Mouse (Mus musculus) kidney, embryonic 14.5 days (tissue): Measurements from ENCODE around the gene Nolc1. TPM values are rescaled to one million over a fixed set of nuclear protein-coding genes. Genes with fewer than 3 reads are reported as not detected.

Experiments
- ATAC-seq: fragments of 200-750 bp; cut with Nextera tagmentation; 2 replicates; pipeline ENCODE4 v1.8.0; 2017; ENCODE audit warnings: moderate number of reproducible peaks, mild to moderate bottlenecking, moderate TSS enrichment, moderate library complexity; ENCODE audit not compliant: low FRiP score, low TSS enrichment
- H3K27ac ChIP-seq: fragments of 300-500 bp; sonication (generic); 2 replicates; pipeline ENCODE4 v1.5.1; 2014; ENCODE audit warnings: low read depth, mild to moderate bottlenecking, low read length, moderate library complexity, mixed read lengths
- H3K27me3 ChIP-seq: fragments of 300-500 bp; sonication (generic); 2 replicates; pipeline ENCODE4 v1.6.1; 2014; ENCODE audit warnings: mild to moderate bottlenecking, low read length; ENCODE audit not compliant: control insufficient read depth, insufficient read depth
- H3K36me3 ChIP-seq: fragments of 300-500 bp; sonication (generic); 2 replicates; pipeline ENCODE4 v1.6.1; 2014; ENCODE audit warnings: low read length, mixed read lengths; ENCODE audit not compliant: control insufficient read depth, insufficient read depth
- H3K4me1 ChIP-seq: fragments of 300-500 bp; sonication (generic); 2 replicates; pipeline ENCODE4 v1.6.1; 2014; ENCODE audit warnings: low read length, mixed read lengths; ENCODE audit not compliant: control insufficient read depth, insufficient read depth
- H3K4me2 ChIP-seq: fragments of 300-500 bp; sonication (generic); replicated peaks from 2 replicates; pipeline ENCODE4 v1.6.1; 2014; ENCODE audit warnings: low read depth, mild to moderate bottlenecking, low read length
- H3K4me3 ChIP-seq: fragments of 300-500 bp; sonication (generic); 2 replicates; pipeline ENCODE4 v1.5.1; 2014; ENCODE audit warnings: mild to moderate bottlenecking, low read length
- H3K9ac ChIP-seq: fragments of 300-500 bp; sonication (generic); 2 replicates; pipeline ENCODE4 v1.6.1; 2014; ENCODE audit warnings: low read depth, mild to moderate bottlenecking, low read length, moderate library complexity
- H3K9me3 ChIP-seq: fragments of 300-500 bp; sonication (generic); 2 replicates; pipeline ENCODE4 v1.6.1; 2016; ENCODE audit warnings: low read length; ENCODE audit not compliant: control insufficient read depth
- WGBS: fragments of 180-500 bp; shearing (Covaris S2); extraction: QIAGEN DNeasy Blood & Tissue Kit; methylation state at CpG from one replicate; pipeline ENCODE4 v1.1.7; 2014; 5-methylcytosine and 5-hydroxymethylcytosine counted together
- polyA plus RNA-seq: library from polyadenylated mRNA; unstranded; fragments of >200 nt; fragmentation: Nextera tagmentation; extraction: Ambion mirVana; gene quantifications from 2 replicates; pipeline ENCODE4 v1.2.1, GENCODE M21; 2014

Nolc1 gene
- polyA plus RNA-seq, 1 experiment from 2014 or later = 114 TPM

DNA sequence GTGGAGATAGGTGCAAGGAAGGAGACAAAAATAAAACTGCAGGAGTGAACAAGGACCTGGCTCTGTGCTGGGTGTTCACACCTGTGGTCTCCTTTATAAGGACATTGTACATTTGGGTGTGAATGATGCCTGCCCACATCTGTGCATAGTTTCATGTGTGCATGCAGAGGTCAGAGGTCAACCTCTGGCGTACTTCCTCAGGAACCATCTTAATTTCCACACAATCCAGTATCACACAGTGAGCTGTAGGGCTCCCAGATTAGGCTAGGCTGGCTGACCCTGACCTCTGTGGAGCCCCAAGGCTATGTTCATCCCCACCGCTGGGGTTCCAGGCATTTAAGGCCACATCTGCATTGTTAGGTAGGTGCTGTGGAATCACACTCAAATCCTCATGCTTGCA lies 28.2 kb upstream of the Nolc1 start:
- H3K9ac ChIP-seq = no peak overlapping the region
- no peaks in the 10 kb centered on the region for H3K27me3 ChIP-seq
- H3K4me2 ChIP-seq = no peak overlapping the region
- H3K4me3 ChIP-seq = no peak overlapping the region
- ATAC-seq = no peak
- no peaks in the 10 kb centered on the region for H3K9me3 ChIP-seq
- H3K4me1 ChIP-seq = peaks cover 30% of the 10 kb centered on the region
- WGBS = 66% methylated on average over 2 of the region's 2 CpGs
- H3K36me3 ChIP-seq = no peaks in the 10 kb centered on the region
- H3K27ac ChIP-seq = no peak overlapping the region

- Histone ChIP-seq H3K4me1 (peaks cover 13% of the 10 kb centered on the region; the same call in 1 of the 2 replicates), H3K9me3 (no peaks in the 10 kb centered on the region), H3K36me3 (no peaks in the 10 kb centered on the region), H3K4me3 (no peak overlapping the region), H3K9ac (no peak overlapping the region), H3K27ac (no peak overlapping the region), H3K27me3 (no peaks in the 10 kb centered on the region), H3K4me2 (no peak overlapping the region)
- 73% methylated on average over 4 of the region's 4 CpGs for WGBS
- ATAC-seq = no peak
Observed at GRCm38 (mm10) chr19:46049129-46049528, 26.5 kb upstream of the Nolc1 start.

GRCm38 (mm10) chr19:46050462-46050861 lies 25.2 kb upstream of the Nolc1 start:
- Histone ChIP-seq H3K27ac (no peak overlapping the region), H3K36me3 (no peaks in the 10 kb centered on the region), H3K4me3 (no peak overlapping the region), H3K9me3 (no peaks in the 10 kb centered on the region), H3K27me3 (no peaks in the 10 kb centered on the region), H3K4me2 (no peak overlapping the region), H3K4me1 (peaks cover 12% of the 10 kb centered on the region; the same call in 1 of the 2 replicates), H3K9ac (no peak overlapping the region)
- ATAC-seq = no peak
- 71% methylated on average over 2 of the region's 2 CpGs for WGBS

DNA sequence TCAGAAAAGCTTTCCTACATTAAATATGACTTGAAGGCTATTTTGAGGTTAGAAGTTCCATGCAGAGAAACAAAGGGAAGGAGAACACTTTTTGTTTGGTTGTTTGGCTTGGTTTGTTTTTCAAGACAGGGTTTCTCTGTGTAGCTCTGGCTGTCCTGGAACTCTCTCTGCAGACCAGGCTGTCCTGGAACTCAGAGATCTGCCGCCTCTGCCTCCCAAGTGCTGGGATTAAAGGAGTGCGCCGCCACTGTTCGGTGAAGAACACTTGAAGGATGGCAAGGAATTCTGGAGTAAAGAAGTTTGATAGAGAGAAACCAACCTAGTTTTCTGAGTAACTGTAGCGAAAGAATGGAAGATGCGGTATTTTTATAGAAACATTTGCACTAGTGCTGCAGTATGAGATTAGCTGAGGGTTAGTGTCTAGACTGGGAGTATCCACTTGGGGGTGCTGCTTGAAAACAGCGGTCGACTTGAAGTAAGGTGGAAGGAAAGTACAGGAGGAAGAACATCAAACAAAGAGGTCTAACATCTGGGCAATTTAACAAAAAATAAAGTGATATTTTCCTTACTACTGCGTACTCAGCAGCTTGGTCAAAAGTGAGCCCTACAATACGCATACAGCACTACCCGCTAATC lies 19.8 kb upstream of the Nolc1 start:
- no peaks in the 10 kb centered on the region for H3K9me3 ChIP-seq
- 3% methylated on average over 11 of the region's 11 CpGs for WGBS
- H3K4me1 ChIP-seq = peaks cover 9% of the 10 kb centered on the region; the same call in 1 of the 2 replicates
- peak overlapping the region; percentile 29 for H3K4me2 ChIP-seq
- peak; percentile 65; the same call in 1 of the 2 replicates for ATAC-seq
- H3K9ac ChIP-seq = no peak overlapping the region
- peak overlapping the region; percentile 72 for H3K4me3 ChIP-seq
- peaks cover 4% of the 10 kb centered on the region; the same call in 1 of the 2 replicates for H3K36me3 ChIP-seq
- no peaks in the 10 kb centered on the region for H3K27me3 ChIP-seq
- no peak overlapping the region for H3K27ac ChIP-seq

GRCm38 (mm10) chr19:46056388-46056946 lies 19.2 kb upstream of the Nolc1 start:
- Histone ChIP-seq H3K9ac (peak overlapping the region; percentile 74), H3K4me3 (peak overlapping the region; percentile 72), H3K9me3 (no peaks in the 10 kb centered on the region), H3K27ac (peak overlapping the region; percentile 88), H3K4me2 (peak overlapping the region; percentile 80), H3K27me3 (no peaks in the 10 kb centered on the region), H3K4me1 (peaks cover 9% of the 10 kb centered on the region; the same call in 1 of the 2 replicates), H3K36me3 (peaks cover 7% of the 10 kb centered on the region)
- peak; percentile 95 for ATAC-seq
- WGBS = under 1% methylated on average over 52 of the region's 52 CpGs

GRCm38 (mm10) chr19:46056947-46057607 lies 18.6 kb upstream of the Nolc1 start:
- 1% methylated on average over 28 of the region's 42 CpGs for WGBS
- H3K27me3 ChIP-seq = no peaks in the 10 kb centered on the region
- H3K4me2 ChIP-seq = peak overlapping the region; percentile 80
- no peaks in the 10 kb centered on the region for H3K9me3 ChIP-seq
- H3K4me1 ChIP-seq = peaks cover 9% of the 10 kb centered on the region; the same call in 1 of the 2 replicates
- H3K27ac ChIP-seq = peak overlapping the region; percentile 88
- ATAC-seq = peak; percentile 85
- H3K4me3 ChIP-seq = peak overlapping the region; percentile 72
- H3K9ac ChIP-seq = peak overlapping the region; percentile 74
- peaks cover 13% of the 10 kb centered on the region for H3K36me3 ChIP-seq

DNA sequence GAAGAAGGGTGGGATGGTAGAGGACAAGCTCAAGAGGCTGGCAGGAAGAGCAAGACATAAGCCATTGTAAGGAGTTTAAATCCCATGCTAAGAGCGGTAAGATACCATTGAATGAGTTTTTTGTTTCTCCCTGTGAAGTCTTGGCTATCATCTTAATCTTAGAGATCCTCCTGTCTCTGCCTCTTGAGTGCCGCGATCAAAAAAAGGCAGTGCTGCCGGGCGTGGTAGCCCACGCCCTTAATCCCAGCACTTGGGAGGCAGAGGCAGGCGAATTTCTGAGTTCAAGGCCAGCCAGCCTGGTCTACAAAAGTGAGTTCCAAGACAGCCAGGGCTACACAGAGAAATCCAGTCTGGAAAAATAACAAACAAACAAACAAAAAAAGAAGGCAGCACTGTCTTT lies 17.2 kb upstream of the Nolc1 start:
- Histone ChIP-seq H3K36me3 (peaks cover 27% of the 10 kb centered on the region), H3K27ac (no peak overlapping the region), H3K4me3 (no peak overlapping the region), H3K4me2 (peak overlapping the region; percentile 80; the same call in 1 of the 2 replicates), H3K9ac (no peak overlapping the region), H3K27me3 (no peaks in the 10 kb centered on the region), H3K9me3 (no peaks in the 10 kb centered on the region), H3K4me1 (peaks cover 9% of the 10 kb centered on the region; the same call in 1 of the 2 replicates)
- 97% methylated on average over 7 of the region's 7 CpGs for WGBS
- no peak for ATAC-seq

- Histone ChIP-seq H3K9ac (no peak overlapping the region), H3K9me3 (no peaks in the 10 kb centered on the region), H3K4me1 (peaks cover 9% of the 10 kb centered on the region; the same call in 1 of the 2 replicates), H3K4me2 (no peak overlapping the region), H3K27ac (no peak overlapping the region), H3K27me3 (no peaks in the 10 kb centered on the region), H3K36me3 (peaks cover 51% of the 10 kb centered on the region), H3K4me3 (no peak overlapping the region)
- no peak for ATAC-seq
- WGBS = 68% methylated on average over 6 of the region's 6 CpGs
Observed at GRCm38 (mm10) chr19:46060845-46061244, 14.8 kb upstream of the Nolc1 start.

- no peak for ATAC-seq
- no peak overlapping the region for H3K9ac ChIP-seq
- no peaks in the 10 kb centered on the region for H3K9me3 ChIP-seq
- H3K4me2 ChIP-seq = no peak overlapping the region
- peaks cover 96% of the 10 kb centered on the region for H3K36me3 ChIP-seq
- H3K27me3 ChIP-seq = no peaks in the 10 kb centered on the region
- 85% methylated on average over 10 of the region's 10 CpGs for WGBS
- H3K4me3 ChIP-seq = no peak overlapping the region
- H3K27ac ChIP-seq = no peak overlapping the region
- H3K4me1 ChIP-seq = no peaks in the 10 kb centered on the region
Observed at GRCm38 (mm10) chr19:46068054-46068453, 7.6 kb upstream of the Nolc1 start.
